Mouse (Mus musculus): ENCODE data around the gene 1700020N01Rik.

Gene 1700020N01Rik

GRCm38 (mm10) chr10:21592896-21593380 is at the start of gene 1700020N01Rik:
Gene 1700020N01Rik, plus strand, starts transcription at chr10:21593145.
- no peak for DNase-seq

- no peak for DNase-seq
Observed at GRCm38 (mm10) chr10:21543576-21544278, 49.2 kb upstream of the 1700020N01Rik start.

- no peak for DNase-seq
Observed at GRCm38 (mm10) chr10:21544721-21545120, 48.2 kb upstream of the 1700020N01Rik start.

- no peak for DNase-seq
Observed at GRCm38 (mm10) chr10:21545446-21545845, 47.5 kb upstream of the 1700020N01Rik start.

- DNase-seq = no peak
Observed at GRCm38 (mm10) chr10:21548871-21549505, 44.0 kb upstream of the 1700020N01Rik start.

- DNase-seq = no peak
Observed at GRCm38 (mm10) chr10:21552967-21553682, 39.8 kb upstream of the 1700020N01Rik start.

- DNase-seq = no peak
Observed at GRCm38 (mm10) chr10:21553683-21554035, 39.3 kb upstream of the 1700020N01Rik start.

- no peak for DNase-seq
Observed at GRCm38 (mm10) chr10:21554896-21555580, 37.9 kb upstream of the 1700020N01Rik start.

GRCm38 (mm10) chr10:21559769-21560168 is 33.2 kb upstream of the 1700020N01Rik start:
- DNase-seq = no peak

- no peak for DNase-seq
Observed at GRCm38 (mm10) chr10:21561181-21561580, 31.8 kb upstream of the 1700020N01Rik start.

GRCm38 (mm10) chr10:21563446-21563845 is 29.5 kb upstream of the 1700020N01Rik start:
- DNase-seq = no peak

GRCm38 (mm10) chr10:21564189-21564588 is 28.8 kb upstream of the 1700020N01Rik start:
- DNase-seq = no peak

- no peak for DNase-seq
Observed at GRCm38 (mm10) chr10:21566074-21566473, 26.9 kb upstream of the 1700020N01Rik start.

GRCm38 (mm10) chr10:21571615-21572014 is 21.3 kb upstream of the 1700020N01Rik start:
- no peak for DNase-seq

GRCm38 (mm10) chr10:21573713-21574112 is 19.2 kb upstream of the 1700020N01Rik start:
- DNase-seq = no peak

- DNase-seq = no peak
Observed at GRCm38 (mm10) chr10:21575806-21576378, 17.1 kb upstream of the 1700020N01Rik start.

GRCm38 (mm10) chr10:21577798-21578197 is 15.1 kb upstream of the 1700020N01Rik start:
- DNase-seq = no peak

GRCm38 (mm10) chr10:21581546-21581945 is 11.4 kb upstream of the 1700020N01Rik start:
- DNase-seq = no peak

- no peak for DNase-seq
Observed at GRCm38 (mm10) chr10:21587041-21587440, 5.9 kb upstream of the 1700020N01Rik start.

- DNase-seq = no peak
Observed at GRCm38 (mm10) chr10:21588007-21588852, 4.7 kb upstream of the 1700020N01Rik start.

GRCm38 (mm10) chr10:21600931-21601330 is 8.0 kb downstream of the 1700020N01Rik start:
- peak; percentile 29 for DNase-seq

GRCm38 (mm10) chr10:21604476-21604875 is 11.5 kb downstream of the 1700020N01Rik start:
- no peak for DNase-seq

All from right cerebral cortex, postnatal 4 days (tissue).